Mouse (Mus musculus) CH12.LX (cell line): ENCODE results near the gene Npas2. TPM values are rescaled to one million over a fixed set of nuclear protein-coding genes. Genes with fewer than 3 reads are reported as not detected.

ENCODE experiments used
- DNase-seq: peaks from one replicate; pipeline ENCODE4 v3.0.0-alpha.2; 2013; ENCODE audit errors: extremely low read depth
- H3K27ac ChIP-seq: 2 replicates; pipeline ENCODE4 v1.5.1; 2012; ENCODE audit warnings: low read depth, mild to moderate bottlenecking, control low read depth, moderate library complexity; ENCODE audit not compliant: insufficient read depth
- H3K27me3 ChIP-seq: replicated peaks from 2 replicates; pipeline ENCODE3; 2012; ENCODE audit warnings: inconsistent platforms
- H3K36me3 ChIP-seq, 2 experiments: replicated peaks in 1 of 2; 2 replicates each; pipeline versions ENCODE3 to v1.6.1; 2012; ENCODE audit warnings: inconsistent platforms in 1 of 2, low read length in 1 of 2, mild to moderate bottlenecking in 1 of 2, mixed read lengths in 1 of 2, moderate library complexity in 1 of 2; ENCODE audit not compliant: control insufficient read depth in 1 of 2, insufficient read depth in 1 of 2
- H3K4me1 ChIP-seq, 2 experiments: 2 replicates each; pipeline ENCODE4 v1.6.1; 2012; ENCODE audit warnings: inconsistent platforms in 1 of 2, moderate library complexity in 1 of 2; ENCODE audit not compliant: insufficient read depth in 2 of 2, control insufficient read depth in 1 of 2
- H3K4me2 ChIP-seq: 2 replicates; pipeline ENCODE4 v1.6.1; 2012; ENCODE audit warnings: low read depth, mild to moderate bottlenecking, control low read depth; ENCODE audit not compliant: poor library complexity, insufficient read depth, severe bottlenecking
- H3K4me3 ChIP-seq, 3 experiments: fragments of 150-350 bp in 1 of 3; sonication (generic) in 1 of 3; replicated peaks in 1 of 3; 2 replicates each; pipeline versions ENCODE3 to v1.5.1; 2011 to 2012; ENCODE audit warnings: low read depth in 2 of 3, low read length in 2 of 3, mild to moderate bottlenecking in 2 of 3, moderate library complexity in 2 of 3, control low read depth in 1 of 3, improper control_type of control experiment in 1 of 3, inconsistent platforms in 1 of 3, mixed read lengths in 1 of 3; ENCODE audit not compliant: poor library complexity in 1 of 3
- H3K79me2 ChIP-seq: replicated peaks from 2 replicates; pipeline ENCODE4 v1.6.1; 2012; ENCODE audit warnings: mild to moderate bottlenecking, moderate library complexity; ENCODE audit not compliant: control insufficient read depth, poor library complexity, insufficient read depth, severe bottlenecking; ENCODE audit errors: extremely low read depth
- H3K9ac ChIP-seq: 2 replicates; pipeline ENCODE4 v1.6.1; 2012; ENCODE audit warnings: low read depth, mild to moderate bottlenecking, control low read depth, moderate library complexity; ENCODE audit not compliant: insufficient read depth
- H3K9me3 ChIP-seq: replicated peaks from 2 replicates; pipeline ENCODE3; 2012; ENCODE audit warnings: low read length, inconsistent platforms, mixed read lengths
- BHLHE40 ChIP-seq: IDR thresholded peaks from 2 replicates; pipeline ENCODE4 v1.6.1; 2011; ENCODE audit warnings: mild to moderate bottlenecking, low read depth, low read length, improper control_type of control experiment
- ELF1 ChIP-seq: IDR thresholded peaks from 2 replicates; pipeline ENCODE4 v1.6.1; 2014; ENCODE audit warnings: low read depth, mild to moderate bottlenecking, inconsistent platforms, low read length, improper control_type of control experiment
- ETS1 ChIP-seq: conservative IDR thresholded peaks from 2 replicates; pipeline ENCODE4 v1.6.1; 2012; ENCODE audit warnings: low read depth, mild to moderate bottlenecking, inconsistent platforms, low read length, improper control_type of control experiment, moderate library complexity
- HCFC1 ChIP-seq: IDR thresholded peaks from 2 replicates; pipeline ENCODE4 v1.6.1; 2012; ENCODE audit warnings: low read depth, mild to moderate bottlenecking, inconsistent platforms, low read length, improper control_type of control experiment
- IRF4 ChIP-seq: IDR thresholded peaks from 2 replicates; pipeline ENCODE4 v1.6.1; 2014; ENCODE audit warnings: low read depth, mild to moderate bottlenecking, inconsistent platforms, low read length, improper control_type of control experiment
- MAFK ChIP-seq: IDR thresholded peaks from 2 replicates; pipeline ENCODE4 v1.6.1; 2011; ENCODE audit warnings: low read length, improper control_type of control experiment; ENCODE audit not compliant: insufficient replicate concordance
- MAX ChIP-seq: IDR thresholded peaks from 2 replicates; pipeline ENCODE4 v1.6.1; 2011; ENCODE audit warnings: low read length, improper control_type of control experiment
- MAZ ChIP-seq: IDR thresholded peaks from 2 replicates; pipeline ENCODE4 v1.6.1; 2012; ENCODE audit warnings: low read depth, mild to moderate bottlenecking, inconsistent platforms, low read length, improper control_type of control experiment, moderate library complexity
- NELFE ChIP-seq: IDR thresholded peaks from 2 replicates; pipeline ENCODE4 v1.6.1; 2011; ENCODE audit warnings: low read depth, low read length, improper control_type of control experiment
- NRF1 ChIP-seq: IDR thresholded peaks from 2 replicates; pipeline ENCODE4 v1.6.1; 2014; ENCODE audit warnings: low read depth, mild to moderate bottlenecking, inconsistent platforms, low read length, improper control_type of control experiment, moderate library complexity
- POLR2A ChIP-seq: IDR thresholded peaks from 2 replicates; pipeline ENCODE4 v1.6.1; 2011; ENCODE audit warnings: low read depth, mild to moderate bottlenecking, improper control_type of control experiment, low read length
- POLR2AphosphoS2 ChIP-seq: IDR thresholded peaks from 2 replicates; pipeline ENCODE4 v1.6.1; 2011; ENCODE audit warnings: low read depth, low read length, improper control_type of control experiment
- RCOR1 ChIP-seq: conservative IDR thresholded peaks from 2 replicates; pipeline ENCODE4 v1.6.1; 2012; ENCODE audit warnings: low read depth, mild to moderate bottlenecking, inconsistent platforms, low read length, improper control_type of control experiment
- SIN3A ChIP-seq: IDR thresholded peaks from 2 replicates; pipeline ENCODE4 v1.6.1; 2012; ENCODE audit warnings: low read length, improper control_type of control experiment, inconsistent platforms
- TBP ChIP-seq: conservative IDR thresholded peaks from 2 replicates; pipeline ENCODE4 v1.6.1; 2011; ENCODE audit warnings: low read depth, low read length, improper control_type of control experiment
- TCF12 ChIP-seq: IDR thresholded peaks from 2 replicates; pipeline ENCODE4 v1.6.1; 2014; ENCODE audit warnings: low read depth, mild to moderate bottlenecking, inconsistent platforms, low read length, improper control_type of control experiment
- ZKSCAN1 ChIP-seq: IDR thresholded peaks from 2 replicates; pipeline ENCODE4 v1.6.1; 2012; ENCODE audit warnings: low read depth, inconsistent platforms, low read length, improper control_type of control experiment, borderline replicate concordance
- ZNF384 ChIP-seq: IDR thresholded peaks from 2 replicates; pipeline ENCODE4 v1.6.1; 2012; ENCODE audit warnings: low read depth, low read length, improper control_type of control experiment, inconsistent platforms
- dilution Hi-C: fragments of 300-500 bp; cut with MboI; formaldehyde crosslinking; loops from 2 replicates; pipeline ENCODE4 v1.14.3; 2020; ENCODE audit warnings: low sequenced_read_pairs; ENCODE audit not compliant: extremely low pct_unique_long_range_greater_than_20kb, extremely low pct_ligation_motif_present
- in situ Hi-C: fragments of 300-500 bp; cut with MboI; formaldehyde crosslinking; loops from 3 replicates; pipeline ENCODE4 v1.14.3; 2019; ENCODE audit warnings: low sequenced_read_pairs, low pct_ligation_motif_present, low pct_unique_long_range_greater_than_20kb, mixed read lengths
- polyA plus RNA-seq: library from polyadenylated mRNA; unstranded; fragments of >175 nt; gene quantifications from 2 replicates; pipeline ENCODE4 v1.2.1, GENCODE M21; 2012; ENCODE audit warnings: low read depth; ENCODE audit not compliant: insufficient read length
- total RNA-seq, 2 experiments: library from RNA; depleted of rRNA; stranded (reverse); fragments of 300-350 nt in 1 of 2; fragments of >200 nt in 1 of 2; gene quantifications; 2 replicates each; pipeline ENCODE4 v1.2.3; 2012 to 2014

The Npas2 gene
- total and polyA plus RNA-seq, 3 experiments = 0.13 TPM; not detected in 2

- H3K36me3 ChIP-seq = no peaks in the 10 kb centered on the region
- H3K4me2 ChIP-seq = no peak overlapping the region
- H3K27ac ChIP-seq = no peak overlapping the region
- no peak overlapping the region for H3K4me3 ChIP-seq
- in situ Hi-C loops = no loop called here
- TF ChIP-seq ZNF384 (0 out of 2 replicates have a peak, but pooled peaks have one; percentile 15), NRF1 (no peak), MAFK (no peak), NELFE (no peak), HCFC1 (no peak), POLR2AphosphoS2 (no peak)
- TF ChIP-seq, all 38 proteins: peak for 1
- dilution Hi-C loops = no loop called here
- no peaks in the 10 kb centered on the region for H3K79me2 ChIP-seq
- H3K9me3 ChIP-seq = no peaks in the 10 kb centered on the region
- no peaks in the 10 kb centered on the region for H3K27me3 ChIP-seq
- DNase-seq = no peak
- H3K4me1 ChIP-seq = peaks cover 8 to 16% of the 10 kb centered on the region in 2 experiments; a peak in 3 of 4 replicates
- H3K9ac ChIP-seq = no peak overlapping the region
These were observed 120.1 kb downstream of the Npas2 start for GRCm38 (mm10) chr1:39313352-39314245.

GRCm38 (mm10) chr1:39317935-39318334 lies 124.4 kb downstream of the Npas2 start:
- Histone ChIP-seq H3K4me1 (peaks cover 8 to 16% of the 10 kb centered on the region in 2 experiments; a peak in 3 of 4 replicates), H3K9ac (no peak overlapping the region), H3K79me2 (no peaks in the 10 kb centered on the region), H3K9me3 (no peaks in the 10 kb centered on the region), H3K4me2 (no peak overlapping the region), H3K4me3 (no peak overlapping the region), H3K27me3 (no peaks in the 10 kb centered on the region), H3K27ac (no peak overlapping the region), H3K36me3 (no peaks in the 10 kb centered on the region)
- dilution Hi-C loops = no loop called here
- TF ChIP-seq BHLHE40 (no peak), MAX (no peak), ETS1 (no peak), ELF1 (no peak), POLR2A (no peak), ZKSCAN1 (no peak), TBP (no peak), NELFE (no peak), TCF12 (no peak), HCFC1 (no peak), IRF4 (no peak), MAFK (no peak), SIN3A (no peak), MAZ (no peak), RCOR1 (no peak)
- no peak for DNase-seq
- in situ Hi-C loops = no loop called here
